Mouse (Mus musculus) gastrocnemius, postnatal 4 days (tissue): ENCODE data around the gene Olfr52. TPM values are rescaled to one million over a fixed set of nuclear protein-coding genes. Genes with fewer than 3 reads are reported as not detected.
"Not testable (repeated sequence)": the region's sequence is repeated elsewhere in the genome, so short reads cannot be mapped to it uniquely, and the experiment has no call there.

Source experiments
- DNase-seq, 2 experiments: peaks; one replicate each; pipeline ENCODE4 v3.0.0; 2021 to 2022; ENCODE audit warnings: low spot score in 2 of 2, mixed read lengths in 2 of 2
- long read RNA-seq, 2 experiments: library from polyadenylated mRNA; stranded (forward); transcript quantifications; one replicate each; pipeline ENCODE4 v2.0.0; 2021
- total RNA-seq, 2 experiments: library from RNA; stranded (reverse); gene quantifications; 2 replicates each; pipeline ENCODE4 v1.2.3; 2021

The Olfr52 gene
- total RNA-seq = not detected
- long read RNA-seq, experiment 1 = 0 reads
- long read RNA-seq, experiment 2 = 0 reads

DNA sequence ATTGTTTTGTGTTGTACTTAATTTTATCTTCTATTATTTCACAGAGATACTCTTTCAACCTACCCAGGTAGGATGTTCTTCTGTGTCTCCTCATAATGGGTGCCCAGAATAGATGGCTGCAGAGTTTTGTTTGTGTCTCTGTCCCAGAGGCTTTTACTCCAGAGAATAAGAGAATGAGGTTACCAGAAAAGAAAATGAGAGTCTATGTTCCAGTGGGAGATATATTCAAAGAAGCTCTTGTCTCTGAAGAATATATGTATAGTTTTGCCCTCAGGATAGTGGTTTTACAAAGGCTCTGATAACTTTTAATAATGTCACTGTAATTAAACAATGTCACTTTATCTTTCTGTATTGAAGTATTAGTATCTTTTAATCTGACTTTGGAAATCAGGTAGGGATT is at the start of gene Olfr52:
TSS of gene Olfr52 (minus strand) at position 101 of the 400 bp plus-strand sequence.
- no peak for DNase-seq

DNA sequence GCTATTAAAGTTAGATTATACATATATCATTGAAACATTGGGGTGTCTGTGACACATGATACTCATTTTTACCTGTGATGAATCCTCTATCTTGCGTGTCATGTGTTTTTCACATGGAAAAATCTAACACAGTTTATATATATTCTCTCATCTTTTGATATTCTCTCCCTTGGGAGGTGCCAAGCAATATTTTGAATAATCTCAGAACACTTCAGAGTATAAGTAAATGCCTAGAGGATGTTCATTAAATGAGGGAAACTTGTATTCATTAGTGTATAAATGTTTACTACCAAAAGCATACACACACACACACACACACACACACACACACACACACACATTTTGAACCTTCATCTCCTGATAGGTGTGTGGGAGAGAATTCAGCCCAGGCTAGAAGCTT is 45.8 kb upstream of the Olfr52 start, which contains the start of gene Olfr1047:
TSS of gene Olfr1047 (minus strand) at position 101 of the 400 bp plus-strand sequence.
- no peak for DNase-seq

- no peak for DNase-seq
Measured at GRCm38 (mm10) chr2:86219214-86219613, 33.7 kb upstream of the Olfr52 start, which contains the start of gene Olfr1046. Olfr1046 (minus strand) TSS chr2:86219314.

DNA sequence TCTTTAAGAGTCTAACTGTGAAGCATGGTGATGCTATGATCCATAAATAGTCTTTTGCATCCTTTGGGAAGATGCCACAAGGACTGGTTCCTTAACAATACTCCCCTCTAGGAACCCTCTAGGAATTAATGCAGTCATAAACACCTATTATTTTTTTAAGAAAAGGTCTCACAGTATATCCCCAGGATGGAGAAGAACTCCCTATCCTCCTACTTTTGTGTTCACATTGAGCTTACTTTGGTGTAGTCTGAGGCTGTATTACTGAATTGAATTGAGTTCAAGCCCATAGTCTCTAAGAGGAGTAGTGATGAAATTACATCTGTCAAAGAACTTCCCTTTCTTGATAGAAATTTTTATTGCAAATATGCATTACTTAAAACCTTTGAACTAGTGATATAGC is 17.4 kb upstream of the Olfr52 start, which contains the start of gene Olfr1045:
TSS of gene Olfr1045 (minus strand) at position 101 of the 400 bp plus-strand sequence.
- DNase-seq = no peak

DNA sequence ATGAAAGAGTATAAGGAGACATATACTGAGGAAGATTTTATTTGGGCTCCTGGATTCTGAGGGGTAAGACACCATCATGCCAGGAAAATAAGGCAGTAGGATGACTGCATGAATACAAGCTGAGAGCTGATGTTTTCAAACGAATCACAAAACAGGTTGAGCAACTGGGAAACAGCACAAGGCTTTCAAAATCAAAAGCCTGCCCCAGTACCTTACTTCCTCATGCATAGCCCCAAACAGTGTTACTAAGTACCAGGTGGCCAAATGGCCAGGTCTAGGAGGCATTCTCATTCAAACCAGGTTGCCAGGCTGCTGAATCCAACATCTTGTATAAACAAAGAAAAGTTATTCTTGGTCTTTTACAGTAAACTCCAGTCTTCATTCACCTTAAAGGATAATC is 10.4 kb upstream of the Olfr52 start:
- no peak for DNase-seq

DNA sequence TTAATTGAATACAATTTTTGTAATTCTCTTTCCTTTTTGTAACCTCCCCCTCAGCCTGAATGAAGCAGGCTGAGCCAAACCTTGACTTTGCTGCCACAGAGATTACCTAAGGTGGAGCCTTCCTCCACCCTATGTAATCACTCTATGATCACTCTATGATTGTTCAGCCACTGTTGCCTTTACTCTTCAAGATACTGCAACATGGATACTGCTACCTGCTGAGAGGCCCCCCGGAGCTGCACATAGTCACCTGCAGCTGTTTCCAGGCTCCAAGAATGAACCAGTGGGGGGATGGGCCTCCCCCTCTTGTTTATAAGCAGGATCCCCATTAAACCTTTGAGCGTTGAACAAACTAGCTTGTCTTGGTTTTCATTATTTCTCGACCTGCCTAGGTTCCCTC is 5.5 kb downstream of the Olfr52 start:
- DNase-seq = no peak

DNA sequence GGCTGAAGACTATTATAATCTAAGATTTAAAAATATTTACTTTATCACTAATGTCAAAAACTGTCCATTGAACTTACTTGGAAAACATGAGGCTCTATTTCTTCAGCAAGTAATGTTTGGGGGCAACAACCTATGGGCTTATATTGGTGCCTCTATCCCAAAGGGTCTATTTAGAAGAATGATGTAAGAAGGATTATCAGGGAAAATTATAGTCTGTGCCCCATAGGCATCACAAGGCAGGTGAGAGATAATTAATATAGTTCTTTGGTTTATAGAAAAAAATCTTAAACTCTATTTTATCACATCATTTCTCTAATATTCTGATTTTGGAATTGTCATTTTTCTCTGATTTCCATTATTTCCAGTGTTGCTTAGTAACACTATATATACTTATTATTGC is 7.8 kb downstream of the Olfr52 start, which contains the start of gene Olfr1044:
TSS of gene Olfr1044 (minus strand) at position 101 of the 400 bp plus-strand sequence.
- no peak for DNase-seq

DNA sequence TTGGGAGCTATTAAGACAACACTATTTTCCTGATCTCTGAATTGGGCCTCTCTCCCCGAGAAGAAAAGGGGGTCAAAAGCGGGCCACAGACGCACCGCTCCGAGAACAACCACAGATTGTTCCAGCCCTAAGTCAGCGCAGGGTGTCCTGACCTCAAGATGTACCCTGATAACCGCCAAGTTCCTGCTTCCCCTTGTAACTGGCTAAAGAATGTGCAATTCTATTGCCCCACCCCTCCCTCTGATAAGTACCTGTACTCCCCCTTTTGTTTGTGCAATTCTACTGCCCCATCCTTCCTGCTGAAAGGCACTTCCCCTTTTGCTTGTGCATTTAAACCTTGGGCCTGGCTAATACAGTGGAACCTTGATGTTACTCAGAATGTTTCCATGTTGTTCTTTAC is 10.1 kb downstream of the Olfr52 start:
- not testable (repeated sequence) for DNase-seq

DNA sequence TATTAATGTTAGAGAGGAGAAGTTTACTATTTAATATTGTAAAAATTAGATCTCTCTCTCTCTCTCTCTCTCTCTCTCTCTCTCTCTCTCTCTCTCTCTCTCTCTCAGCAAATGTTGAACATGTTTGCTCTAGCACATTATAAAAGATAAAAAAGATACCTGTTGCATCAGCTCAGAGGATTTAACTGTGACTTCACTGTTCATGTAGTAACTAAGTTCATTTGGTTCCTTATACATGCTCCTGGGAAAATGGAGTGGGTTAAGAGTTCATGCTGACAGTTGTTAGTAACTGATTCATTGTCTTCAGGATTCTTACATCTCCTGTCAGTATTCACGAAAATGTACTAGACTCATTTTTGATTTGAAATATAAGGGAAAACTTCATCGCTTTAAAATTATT is 18.1 kb downstream of the Olfr52 start, which contains the start of gene Olfr1043:
TSS of gene Olfr1043 (minus strand) at position 101 of the 400 bp plus-strand sequence.
- no peak for DNase-seq

- DNase-seq = no peak
Measured at GRCm38 (mm10) chr2:86161738-86162137, 23.7 kb downstream of the Olfr52 start, which contains the start of gene Olfr1042. Olfr1042 (minus strand) TSS chr2:86161838.

- DNase-seq = no peak
Measured at GRCm38 (mm10) chr2:86146632-86147031, 38.9 kb downstream of the Olfr52 start, which contains the start of gene Olfr1040. Olfr1040 (minus strand) TSS chr2:86146732.

DNA sequence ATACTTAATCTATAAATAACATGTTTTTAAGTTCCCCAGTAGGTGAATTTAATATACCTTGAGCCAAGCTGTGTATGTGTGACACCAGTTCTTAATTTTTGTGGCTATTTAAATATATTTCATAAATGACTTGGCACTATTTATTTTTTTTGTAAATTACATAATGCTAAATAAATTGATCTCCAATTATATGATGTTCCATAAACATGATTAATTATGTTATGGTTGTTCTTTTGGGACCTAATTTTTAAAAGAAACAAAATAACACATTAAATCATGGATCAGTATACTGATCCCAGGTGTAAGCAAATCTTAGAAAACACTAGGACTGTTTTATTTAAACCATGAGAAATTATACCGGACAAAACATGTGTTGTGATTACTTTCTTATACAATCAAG is 49.7 kb downstream of the Olfr52 start, which contains the start of gene Olfr1039:
TSS of gene Olfr1039 (minus strand) at position 101 of the 400 bp plus-strand sequence.
- DNase-seq = no peak

Other genes starting within 250 kb of the Olfr52 start
- gene Olfr1028, start 235.2 kb downstream of the Olfr52 start, total RNA-seq = not detected
- gene Olfr1029, start 211.8 kb downstream of the Olfr52 start, total RNA-seq = not detected
- not detected for gene Olfr1030, start 206.4 kb downstream of the Olfr52 start, total RNA-seq
- not detected for gene Olfr1031, start 195.4 kb downstream of the Olfr52 start, total RNA-seq
- gene Olfr1032, start 180.1 kb downstream of the Olfr52 start, total RNA-seq = not detected
- gene Olfr1033, start 165.1 kb downstream of the Olfr52 start, total RNA-seq = under 1 TPM; 0.08 to 0.10 TPM
- gene Olfr1034, start 139.8 kb downstream of the Olfr52 start, total RNA-seq = not detected
- gene Olfr1036, start 111.7 kb downstream of the Olfr52 start, total RNA-seq = not detected
- not detected for gene Olfr1037, start 98.3 kb downstream of the Olfr52 start, total RNA-seq
- gene Olfr1039, start 49.8 kb downstream of the Olfr52 start, total RNA-seq = not detected
- gene Olfr1040, start 39.0 kb downstream of the Olfr52 start, total RNA-seq = not detected
- gene Olfr1042, start 23.8 kb downstream of the Olfr52 start, total RNA-seq = not detected
- gene Olfr1043, start 18.2 kb downstream of the Olfr52 start, total RNA-seq = not detected
- not detected for gene Olfr1044, start 7.9 kb downstream of the Olfr52 start, total RNA-seq
- gene Olfr1045, start 17.3 kb upstream of the Olfr52 start, total RNA-seq = not detected
- gene Olfr1046, start 33.6 kb upstream of the Olfr52 start, total RNA-seq = not detected
- gene Olfr1047, start 45.7 kb upstream of the Olfr52 start, total RNA-seq = not detected
- not detected for gene Olfr1048, start 54.6 kb upstream of the Olfr52 start, total RNA-seq
- not detected for gene Olfr1049, start 72.6 kb upstream of the Olfr52 start, total RNA-seq
- not detected for gene Olfr1051, start 93.4 kb upstream of the Olfr52 start, total RNA-seq
- gene Olfr1052, start 106.8 kb upstream of the Olfr52 start, total RNA-seq = not detected
- gene Olfr1053, start 129.6 kb upstream of the Olfr52 start, total RNA-seq = not detected
- not detected for gene Olfr1054, start 149.8 kb upstream of the Olfr52 start, total RNA-seq
- gene Olfr1055, start 164.6 kb upstream of the Olfr52 start, total RNA-seq = not detected
- gene Olfr1056, start 176.8 kb upstream of the Olfr52 start, total RNA-seq = not detected
- not detected for gene Olfr1057, start 192.7 kb upstream of the Olfr52 start, total RNA-seq
- gene Olfr1058, start 202.9 kb upstream of the Olfr52 start, total RNA-seq = not detected
- gene Olfr1061, start 228.4 kb upstream of the Olfr52 start, total RNA-seq = not detected
- not detected for gene Olfr1062, start 241.1 kb upstream of the Olfr52 start, total RNA-seq